Mouse (Mus musculus) adipocyte (in vitro differentiated cells): ENCODE data around the gene Gm20870.
"Not testable (repeated sequence)": the region's sequence is repeated elsewhere in the genome, so short reads cannot be mapped to it uniquely, and the experiment has no call there.

ENCODE experiments used
- DNase-seq: peaks from one replicate; pipeline ENCODE4 v3.0.0-alpha.2; 2016; ENCODE audit warnings: low spot score

Gene Gm20870

DNA sequence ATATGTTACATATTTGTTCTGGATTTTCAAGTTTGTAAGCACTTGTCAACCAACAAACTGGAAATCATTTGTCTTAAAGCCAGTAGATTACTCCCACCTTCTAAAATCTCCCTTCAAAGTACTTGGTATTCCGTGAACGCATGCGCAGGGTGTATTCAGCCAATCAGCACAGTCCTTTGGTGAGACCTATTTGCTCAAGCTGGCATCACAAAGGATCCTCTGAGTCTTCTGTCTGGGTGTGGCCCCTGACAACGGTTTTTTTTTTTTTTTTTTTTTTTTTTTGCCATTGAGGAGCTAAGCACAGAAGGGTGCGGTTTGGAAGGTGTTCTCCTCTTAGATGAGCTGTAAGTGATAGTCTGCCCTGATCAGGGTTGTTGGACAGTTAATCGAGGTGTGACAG is at the start of gene Gm20870:
Gene Gm20870 (plus strand): TSS at position 301 of the 400 bp plus-strand sequence.
- DNase-seq: not testable (repeated sequence)
